Mouse (Mus musculus) mature B cell (primary cell): ENCODE data around the gene D430019H16Rik.

Source experiments
- in situ Hi-C: fragments of 300-500 bp; cut with MboI; formaldehyde crosslinking; loops from 2 replicates; pipeline ENCODE4 v1.14.3; 2019

D430019H16Rik gene

DNA sequence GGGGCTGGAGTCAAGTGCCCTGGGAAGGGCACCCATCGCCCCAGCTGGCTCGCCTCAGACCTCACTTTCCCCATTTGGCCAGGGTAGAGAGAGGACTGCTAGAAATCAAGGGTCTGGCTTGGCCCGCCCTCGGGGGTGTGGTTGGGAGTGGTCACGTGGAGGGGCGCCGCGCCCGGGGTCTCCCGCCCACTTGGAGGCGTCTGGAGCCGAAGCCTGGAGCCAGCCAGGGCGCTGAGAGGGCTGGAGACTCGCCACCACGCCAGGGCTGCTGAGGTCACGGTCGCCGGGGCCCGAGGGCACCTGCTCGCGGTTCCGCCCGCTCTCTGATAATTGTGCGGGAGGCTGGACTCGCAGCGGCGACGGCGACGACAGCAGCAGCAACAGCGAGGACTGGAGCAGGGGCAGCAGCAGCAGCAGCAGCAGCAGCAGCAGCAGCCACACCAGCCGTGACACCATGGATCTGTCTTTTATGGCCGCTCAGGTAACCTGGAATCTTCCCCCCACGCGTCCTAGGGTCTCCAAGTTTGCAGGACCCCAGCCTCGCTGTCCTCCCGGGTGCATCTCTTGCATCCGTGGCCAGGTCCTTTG lies at the start of gene D430019H16Rik:
D430019H16Rik (plus strand) TSS at position 187 of the 588 bp plus-strand sequence.
- in situ Hi-C loops, result no loop called here

DNA sequence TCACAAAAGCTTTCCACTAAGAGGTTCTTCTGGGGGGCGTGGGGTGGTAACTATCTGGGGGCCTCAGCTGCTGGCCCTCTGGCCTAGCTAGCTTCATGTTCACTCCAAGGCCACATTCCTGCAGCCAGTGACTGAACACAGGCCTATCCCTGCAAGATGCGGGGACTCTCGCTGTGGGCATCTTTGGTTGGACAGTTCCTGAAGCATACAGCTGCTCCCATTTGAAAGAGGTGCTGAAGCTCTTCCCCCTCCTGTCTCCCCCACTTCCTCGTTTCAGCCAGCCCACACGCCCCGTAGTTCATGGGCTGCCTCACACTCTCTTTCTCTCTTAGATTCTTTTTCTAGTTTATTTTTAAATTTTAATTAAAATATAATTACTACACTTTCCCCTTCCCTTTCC lies 47.6 kb upstream of the D430019H16Rik start:
- in situ Hi-C loops, result no loop called here

DNA sequence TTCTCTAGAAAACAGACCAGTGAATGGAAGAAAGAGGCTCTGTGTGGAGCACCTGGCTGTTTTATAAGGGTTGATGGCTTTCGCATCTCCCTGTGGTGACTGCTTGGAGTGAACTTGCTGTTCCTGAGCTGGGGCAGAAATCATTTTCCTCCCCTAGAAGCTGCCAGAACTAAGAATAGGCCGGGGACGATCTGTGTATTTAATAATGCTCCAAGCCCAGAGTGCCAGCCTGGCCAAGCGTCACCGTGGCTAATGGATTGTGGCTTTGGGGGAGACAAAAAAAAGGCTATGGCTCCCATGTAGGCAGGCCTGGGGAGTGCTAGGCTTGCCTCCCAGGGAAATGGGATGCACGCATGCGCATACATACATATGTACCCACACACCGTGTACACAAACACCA lies 39.7 kb upstream of the D430019H16Rik start:
- in situ Hi-C loops, result no loop called here

DNA sequence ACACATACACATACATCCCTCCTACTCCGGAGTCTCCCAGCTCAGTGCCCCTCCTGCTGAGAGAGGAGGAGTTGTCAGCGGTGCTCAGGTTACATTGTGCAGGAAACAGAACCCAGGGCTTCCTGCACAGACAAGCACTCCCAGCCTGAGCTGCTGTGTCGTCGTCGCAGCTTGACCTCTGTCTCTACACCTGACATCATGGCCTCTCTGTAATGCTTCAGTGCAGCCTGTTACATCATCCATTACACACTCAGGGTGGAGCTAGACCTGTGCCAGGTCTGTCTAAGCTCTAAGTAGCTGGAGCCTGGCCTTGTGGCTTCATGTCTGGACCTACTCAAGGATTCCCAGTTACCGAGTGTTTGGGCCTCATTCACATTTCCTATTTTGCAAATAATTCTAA lies 33.2 kb upstream of the D430019H16Rik start:
- in situ Hi-C loops, result no loop called here

DNA sequence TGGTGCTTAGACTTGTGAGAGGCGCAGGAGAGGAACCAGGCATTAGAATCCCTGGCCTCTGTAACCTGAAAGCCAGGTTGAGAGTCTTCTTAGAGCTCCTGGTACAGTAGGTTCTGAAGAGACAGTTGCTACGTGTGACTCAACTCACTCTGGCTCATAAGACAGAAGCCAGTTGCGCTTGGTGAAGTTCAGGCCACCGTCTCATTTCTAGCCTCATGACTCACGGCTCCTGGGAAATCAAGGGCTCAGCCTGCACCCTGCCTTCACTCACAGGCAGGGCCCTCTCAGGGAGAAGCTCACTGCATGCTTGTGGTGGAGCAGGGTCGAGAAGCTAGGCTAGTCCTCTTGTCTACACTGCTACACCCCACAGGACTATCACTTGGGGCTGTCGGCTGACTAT lies 27.1 kb upstream of the D430019H16Rik start:
- in situ Hi-C loops, result no loop called here

DNA sequence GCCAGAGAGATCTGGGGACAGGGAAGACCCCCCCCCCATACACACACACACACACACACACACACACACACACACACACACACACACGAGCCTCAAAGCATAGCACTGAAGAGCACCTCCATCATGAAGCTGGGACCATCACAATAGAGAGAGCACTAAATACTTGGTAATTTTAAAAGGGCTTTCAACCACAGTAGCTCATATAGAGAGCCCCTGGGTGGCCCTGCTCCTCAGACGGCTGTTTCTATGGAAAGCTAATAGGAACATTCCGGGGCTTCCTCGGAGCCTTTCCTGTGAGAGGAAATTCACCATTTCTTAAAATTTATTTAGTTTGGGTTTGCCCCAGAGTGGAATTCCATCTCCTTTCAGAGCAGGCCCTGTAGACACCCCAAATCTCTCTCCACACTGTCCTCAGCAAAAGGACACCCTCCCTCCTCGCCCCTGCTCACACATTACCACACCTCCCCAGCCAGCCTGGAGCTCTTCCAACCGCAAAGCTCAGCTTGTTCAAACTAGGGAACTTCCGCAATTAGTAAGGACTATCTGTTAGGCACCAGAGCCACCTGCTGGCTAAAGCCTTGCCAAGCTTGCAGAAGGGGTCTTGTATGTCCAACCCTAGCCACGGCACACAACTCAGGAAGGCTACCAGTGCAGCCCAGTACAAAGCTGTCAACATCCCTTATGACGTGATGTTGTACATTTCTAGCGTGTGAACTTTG lies 26.5 kb upstream of the D430019H16Rik start:
- in situ Hi-C loops, result no loop called here

DNA sequence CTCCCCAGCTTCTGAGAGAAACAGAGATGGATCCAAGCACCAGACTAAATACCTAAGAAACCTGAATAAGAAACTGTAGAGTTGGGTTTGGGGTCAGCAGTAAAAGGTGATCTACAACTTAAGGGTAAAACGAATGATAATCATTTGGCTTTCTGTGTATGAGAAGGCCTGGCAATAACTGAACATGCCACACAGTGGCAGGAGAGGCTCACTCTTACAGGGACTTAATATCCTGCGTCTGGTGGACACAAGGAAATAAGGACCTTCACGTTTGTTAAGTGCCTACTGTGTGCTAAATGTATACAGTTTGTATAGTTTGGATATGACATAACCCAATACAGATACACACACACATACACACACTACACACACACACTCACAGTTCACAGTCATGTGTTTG lies 21.8 kb upstream of the D430019H16Rik start:
- in situ Hi-C loops, result no loop called here

DNA sequence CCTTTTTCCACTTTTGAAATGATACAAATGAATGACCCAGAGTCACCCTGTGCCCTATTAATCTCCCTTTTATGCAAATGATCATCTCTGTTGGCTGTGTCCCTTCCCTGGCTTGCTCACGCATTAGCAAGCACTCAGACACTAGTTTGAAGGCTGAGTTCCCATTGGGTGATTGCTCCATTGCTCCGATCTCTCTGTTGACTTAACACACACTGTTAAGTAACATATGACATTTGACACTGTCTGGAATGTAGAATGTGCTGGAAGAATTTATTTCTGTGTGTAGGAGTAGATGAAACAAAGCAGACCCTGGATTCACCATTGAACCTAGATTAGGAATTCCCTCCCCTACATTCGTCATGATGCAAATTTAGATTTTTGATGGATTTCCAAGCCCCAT lies 20.8 kb upstream of the D430019H16Rik start:
- in situ Hi-C loops, result no loop called here

DNA sequence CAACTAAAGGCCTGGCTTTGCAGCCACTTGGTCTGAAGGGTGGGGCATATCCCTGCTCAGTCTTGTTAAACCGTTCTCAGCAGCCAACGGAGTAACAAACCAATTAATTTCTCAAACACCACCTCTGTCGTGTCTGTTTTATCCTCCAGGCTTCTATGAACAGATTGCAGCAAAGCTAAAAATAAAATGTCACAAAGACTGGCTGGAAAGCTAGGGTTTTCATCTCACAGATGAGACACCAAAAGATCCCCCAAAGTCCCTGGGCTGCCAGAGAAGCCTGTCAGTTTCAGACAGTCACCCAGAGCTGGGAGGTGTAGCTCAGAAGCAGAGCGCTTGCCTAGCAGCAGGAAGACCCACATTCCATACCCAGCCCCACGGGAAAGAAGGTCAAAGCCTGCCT lies 15.4 kb upstream of the D430019H16Rik start:
- in situ Hi-C loops, result no loop called here

DNA sequence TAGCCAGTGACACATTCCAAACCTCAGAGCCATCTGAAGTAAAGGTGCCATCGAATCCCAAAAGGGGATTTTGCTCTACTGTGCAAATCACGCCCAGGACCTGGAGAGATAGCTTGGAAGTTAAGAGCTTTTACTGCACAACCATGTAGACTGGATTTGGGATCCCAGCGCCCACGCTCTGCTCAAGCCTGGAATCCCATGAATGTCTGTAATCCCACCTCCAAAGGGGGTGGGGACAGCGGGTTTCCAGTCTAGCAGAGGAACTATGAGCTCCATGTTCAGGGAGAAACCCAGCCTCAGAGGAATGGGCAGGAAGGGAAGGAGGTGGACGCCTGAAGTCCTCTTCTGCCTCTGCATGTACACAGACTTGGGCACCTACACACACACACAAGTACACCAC lies 13.7 kb upstream of the D430019H16Rik start:
- in situ Hi-C loops, result no loop called here

DNA sequence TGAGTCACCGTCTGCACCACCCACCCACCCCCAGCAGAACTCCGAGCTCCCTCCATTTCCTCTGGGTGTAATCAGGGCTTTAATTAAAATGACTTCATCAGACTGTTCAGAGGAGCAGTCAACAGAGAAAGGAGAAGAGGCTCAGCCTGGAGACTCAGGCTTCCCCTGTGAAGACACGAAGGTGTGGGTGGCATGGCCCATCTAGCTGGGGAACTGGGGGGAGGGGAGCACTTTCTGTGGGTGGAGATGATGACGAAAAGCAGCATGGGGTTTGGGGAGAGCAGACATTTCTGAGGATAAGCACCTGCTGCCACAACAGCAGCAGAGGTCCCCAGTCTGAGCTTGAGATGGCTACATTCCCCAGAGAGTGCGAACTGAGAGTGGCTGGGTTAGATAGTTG lies 10.1 kb upstream of the D430019H16Rik start:
- in situ Hi-C loops, result no loop called here

DNA sequence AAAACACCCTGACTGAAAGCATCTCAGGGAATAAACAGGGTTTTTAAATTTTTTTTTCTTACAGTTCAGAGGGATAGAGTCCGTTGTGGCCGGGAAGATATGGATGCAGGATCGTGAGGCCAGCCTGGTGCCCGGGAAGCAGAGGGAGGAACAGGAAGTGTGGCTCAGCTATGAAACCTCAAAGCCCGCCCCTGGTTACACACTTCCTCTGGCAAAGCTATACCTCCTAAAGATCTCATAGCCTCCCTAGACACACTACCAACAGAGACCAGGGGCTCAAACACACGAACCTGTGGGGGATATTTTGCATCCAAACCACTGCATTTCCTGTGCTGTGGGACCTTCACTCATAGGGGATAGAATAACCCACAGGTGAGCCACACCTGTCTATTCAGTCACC lies 7.9 kb upstream of the D430019H16Rik start:
- in situ Hi-C loops, result no loop called here

DNA sequence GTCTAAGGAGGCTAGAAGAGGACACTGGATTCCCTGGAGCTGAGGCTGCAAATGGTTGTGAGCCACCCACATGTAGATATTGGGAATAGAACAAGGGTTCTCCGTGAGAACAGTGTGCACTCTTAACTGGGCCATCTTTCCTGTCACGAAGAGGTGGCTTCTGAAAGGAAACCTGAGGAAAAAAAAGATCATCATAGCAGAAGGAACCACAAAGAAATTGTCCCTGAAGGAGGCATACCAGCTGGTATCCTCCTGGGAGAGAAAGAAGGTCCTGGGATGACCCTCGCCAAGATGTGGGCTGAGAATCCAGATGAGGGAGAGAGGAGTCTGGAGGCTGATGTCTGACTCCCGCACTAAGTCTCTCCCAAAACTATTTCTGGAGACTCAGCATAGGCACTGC lies 4.4 kb upstream of the D430019H16Rik start:
- in situ Hi-C loops, result no loop called here

DNA sequence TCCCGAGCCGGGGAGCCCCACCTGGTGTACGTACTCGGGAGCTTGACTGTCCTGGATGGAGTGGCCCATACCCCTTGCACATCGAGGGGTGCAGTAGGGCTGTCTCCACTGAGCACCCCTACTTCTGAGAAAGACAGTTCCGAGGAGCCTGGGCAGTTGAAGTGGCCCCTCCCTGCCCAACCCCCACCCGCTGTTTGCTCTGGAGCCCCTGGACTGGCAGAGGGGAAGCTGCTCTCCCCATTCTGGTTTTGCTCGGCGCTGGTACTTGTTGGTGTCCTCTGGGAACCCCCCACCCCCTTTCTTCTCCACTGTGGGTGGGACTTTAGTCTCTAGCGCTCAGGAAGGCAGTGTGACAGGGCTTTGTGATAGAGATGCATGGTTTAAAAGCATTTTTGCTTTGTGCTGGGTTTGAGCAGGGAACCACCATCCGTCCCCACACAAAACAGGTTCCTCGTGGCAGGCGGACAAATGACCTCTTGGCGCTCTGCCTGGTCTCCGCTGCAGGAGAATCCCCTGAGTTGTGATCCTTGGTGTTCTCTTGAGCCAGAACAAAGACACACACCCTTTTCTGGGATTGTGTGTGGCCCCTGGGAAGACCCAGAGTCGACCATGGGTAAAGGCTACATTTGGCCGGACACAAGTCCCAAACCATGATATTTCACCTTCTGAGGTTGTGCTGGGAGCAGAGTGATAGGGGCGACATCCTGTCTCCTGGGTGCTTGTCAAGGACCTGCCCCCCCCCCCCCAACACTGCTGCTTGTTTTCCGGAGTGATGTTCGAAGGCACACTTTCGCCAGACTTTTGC lies 804 bp downstream of the D430019H16Rik start:
- in situ Hi-C loops, result no loop called here

DNA sequence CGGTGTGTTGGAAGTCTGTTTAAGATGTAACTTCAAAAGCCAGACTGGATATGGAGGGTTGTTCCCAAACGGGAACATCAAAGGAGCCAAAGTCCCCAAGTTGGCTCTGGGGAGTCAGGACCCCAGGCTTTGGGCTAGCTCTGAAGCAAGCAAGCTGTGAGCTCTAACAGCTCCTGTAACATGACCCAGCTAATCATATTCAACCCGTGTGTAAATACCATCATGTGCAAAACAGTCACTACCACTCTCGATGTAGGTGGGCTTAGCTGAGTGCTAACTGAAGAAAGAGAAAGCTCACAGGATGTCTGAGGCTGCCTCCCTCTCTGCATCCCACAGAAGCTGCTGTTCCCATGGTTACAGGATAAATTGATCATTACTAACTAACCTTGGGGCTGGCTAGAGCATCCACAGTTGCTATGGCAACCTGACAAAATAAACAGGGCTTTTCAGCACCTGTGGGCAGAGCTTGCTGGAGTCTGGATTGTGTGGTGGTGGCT lies 1.5 kb downstream of the D430019H16Rik start:
- in situ Hi-C loops, result no loop called here

DNA sequence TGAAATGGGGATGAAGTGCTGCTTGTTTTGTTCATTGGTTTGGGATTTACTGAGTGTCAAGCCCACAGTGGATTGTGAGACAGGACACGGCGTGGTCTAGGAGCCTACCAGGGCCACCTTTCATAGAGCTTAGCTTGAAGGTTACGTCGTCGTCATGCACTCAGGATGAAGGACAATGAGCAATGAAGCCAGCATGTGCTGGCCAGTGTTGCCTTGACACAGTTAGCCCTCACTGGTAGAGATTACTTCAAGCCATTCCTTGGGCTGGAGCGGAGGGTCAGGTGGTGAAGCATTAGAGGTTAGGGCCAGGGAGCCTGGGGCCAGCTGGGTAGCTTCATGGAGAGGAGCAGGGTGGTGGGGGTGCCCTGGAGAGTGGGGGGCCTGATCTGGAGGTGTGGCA lies 5.1 kb downstream of the D430019H16Rik start:
- in situ Hi-C loops, result no loop called here

DNA sequence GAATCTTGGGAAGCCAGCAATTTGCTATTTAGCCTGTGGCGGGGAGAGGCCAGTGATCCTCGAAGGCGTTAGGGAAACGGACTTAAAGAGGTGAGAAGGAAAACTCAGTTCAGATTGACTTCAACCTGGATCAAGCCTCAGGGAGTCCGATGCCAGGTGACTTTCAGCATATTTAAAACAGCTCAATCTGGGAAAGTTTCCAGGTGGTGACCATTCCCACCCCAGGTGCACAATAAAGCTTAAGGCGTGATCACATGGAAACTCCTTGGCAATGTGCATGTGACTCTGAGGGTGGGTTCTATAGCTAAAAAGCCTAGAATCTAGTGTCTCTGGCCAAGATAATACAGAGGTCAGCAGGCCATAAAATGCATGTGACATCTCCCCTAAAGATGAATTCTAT lies 7.4 kb downstream of the D430019H16Rik start:
- in situ Hi-C loops, result no loop called here

DNA sequence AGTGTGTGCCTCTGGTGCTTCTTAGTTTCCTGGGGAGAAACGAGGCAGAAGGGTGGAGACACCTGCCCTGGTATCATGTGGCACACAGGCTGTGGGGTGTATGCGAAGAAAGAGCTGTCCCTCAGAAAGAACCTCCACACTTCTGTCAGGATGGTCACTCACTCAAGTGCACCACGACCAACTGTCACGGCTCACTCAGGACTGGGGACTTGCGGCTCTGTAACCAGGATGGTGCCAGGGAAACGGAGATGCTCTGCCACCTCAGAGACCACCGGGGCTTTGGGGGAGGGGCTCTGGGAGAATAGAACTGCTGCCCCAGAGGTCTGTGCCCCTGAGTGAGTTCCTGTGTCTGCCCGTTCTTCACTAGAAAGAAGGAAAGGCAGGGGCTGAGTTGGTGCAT lies 15.4 kb downstream of the D430019H16Rik start:
- in situ Hi-C loops, result no loop called here

DNA sequence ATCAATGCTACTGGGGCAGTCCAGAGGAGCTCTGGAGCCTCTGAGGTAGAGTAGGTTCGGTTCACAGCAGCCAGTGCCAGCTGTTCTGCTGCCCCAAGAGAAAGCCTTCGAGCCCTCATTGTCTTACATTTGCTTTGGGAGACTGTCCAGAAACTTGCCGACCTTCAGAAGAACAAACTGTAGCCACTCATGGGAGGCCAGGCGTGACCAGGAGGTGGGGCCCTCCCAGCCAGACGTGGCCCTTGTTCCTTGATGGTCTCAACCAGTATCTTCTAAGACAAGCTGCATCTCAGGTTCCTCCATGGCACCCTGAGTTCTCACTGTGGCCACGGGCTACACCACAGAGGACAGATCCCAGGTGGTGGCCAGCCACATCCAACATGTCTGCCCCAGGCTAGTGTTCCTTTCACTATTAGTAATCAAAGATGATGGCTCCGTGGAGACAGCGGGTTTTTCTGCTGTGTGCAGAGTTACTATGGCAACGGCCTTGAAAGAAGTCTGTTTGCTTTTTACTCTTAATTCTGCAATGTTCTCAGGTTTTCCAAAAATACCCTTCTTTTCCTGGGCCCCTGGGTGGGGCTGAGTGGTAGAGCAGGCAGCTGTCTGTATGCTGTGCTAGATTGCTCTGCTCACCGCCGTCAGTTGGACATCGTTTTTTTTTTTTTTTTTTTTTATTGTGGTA lies 21.7 kb downstream of the D430019H16Rik start:
- in situ Hi-C loops, result no loop called here

DNA sequence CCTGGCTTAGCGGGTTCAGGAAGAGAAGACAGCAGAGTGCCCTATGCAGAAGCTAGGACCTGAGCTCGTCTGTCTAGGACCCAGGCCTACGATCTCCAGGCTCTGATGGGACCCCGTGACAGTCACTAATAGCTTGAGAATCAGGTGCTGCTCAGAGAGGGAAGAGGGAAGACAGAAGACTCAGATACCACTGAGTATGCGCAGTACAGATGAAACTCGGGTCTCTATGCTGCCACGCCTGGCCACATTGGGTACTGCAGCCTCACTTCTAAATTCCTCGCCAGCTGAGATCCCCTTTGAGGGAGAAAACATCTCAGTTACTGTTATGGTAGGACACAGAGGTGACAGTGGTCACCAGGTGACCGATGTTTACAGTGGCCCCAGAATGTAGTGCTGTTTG lies 22.8 kb downstream of the D430019H16Rik start:
- in situ Hi-C loops, result no loop called here

DNA sequence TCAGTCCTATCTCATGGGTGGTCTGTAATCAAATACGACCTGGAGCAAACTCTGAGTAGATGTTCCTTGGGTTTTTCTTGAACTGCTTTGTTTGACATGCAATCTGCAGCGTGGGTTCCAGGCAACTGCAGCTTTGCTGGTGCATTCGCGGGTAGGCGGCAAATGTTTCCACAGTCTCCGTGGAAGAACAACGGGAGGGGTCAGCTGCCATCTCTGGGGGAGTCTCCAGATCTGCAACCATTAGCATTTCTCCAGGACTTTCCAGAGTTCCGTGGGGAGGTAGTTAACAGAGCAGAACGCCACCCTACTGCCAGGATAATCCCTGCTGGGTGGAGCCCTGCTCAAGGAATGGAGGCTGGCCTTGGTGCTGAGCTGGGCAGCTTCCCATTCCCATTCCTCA lies 23.3 kb downstream of the D430019H16Rik start:
- in situ Hi-C loops, result no loop called here

DNA sequence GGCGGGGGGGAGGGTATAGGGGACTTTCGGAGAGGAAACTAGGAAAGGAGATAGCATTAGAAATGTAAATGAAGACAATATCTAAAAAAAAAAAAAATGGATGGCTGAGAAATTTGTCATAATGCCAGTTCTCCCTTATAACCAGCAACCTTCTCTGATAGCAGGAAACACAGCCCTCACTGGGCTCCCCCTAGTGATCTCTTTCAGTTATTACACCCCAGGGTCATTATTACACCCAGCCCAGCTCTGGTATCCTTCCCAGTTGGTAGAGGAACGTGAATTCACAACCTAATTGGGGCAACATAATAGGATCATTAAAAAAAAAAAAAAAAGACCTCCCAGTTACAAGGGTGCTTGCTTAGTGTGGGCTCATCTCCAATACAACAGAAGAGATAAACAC lies 29.8 kb downstream of the D430019H16Rik start:
- in situ Hi-C loops, result no loop called here
